Mouse (Mus musculus) kidney, embryonic 16.5 days (tissue): ENCODE data around the gene Muc2. TPM values are rescaled to one million over a fixed set of nuclear protein-coding genes. Genes with fewer than 3 reads are reported as not detected.

Source experiments
- ATAC-seq: fragments of 200-750 bp; cut with Nextera tagmentation; 2 replicates; pipeline ENCODE4 v1.8.0; 2017; ENCODE audit warnings: moderate TSS enrichment; ENCODE audit not compliant: low FRiP score, low TSS enrichment
- H3K27ac ChIP-seq: fragments of 300-500 bp; sonication (generic); 2 replicates; pipeline ENCODE4 v1.5.1; 2014; ENCODE audit warnings: low read length
- H3K27me3 ChIP-seq: fragments of 300-500 bp; sonication (generic); 2 replicates; pipeline ENCODE4 v1.6.1; 2014; ENCODE audit warnings: low read length, control low read depth, mixed read lengths; ENCODE audit not compliant: insufficient read depth
- H3K36me3 ChIP-seq: fragments of 300-500 bp; sonication (generic); 2 replicates; pipeline ENCODE4 v1.6.1; 2014; ENCODE audit warnings: low read length, control low read depth, mixed read lengths; ENCODE audit not compliant: insufficient read depth
- H3K4me1 ChIP-seq: fragments of 300-500 bp; sonication (generic); 2 replicates; pipeline ENCODE4 v1.6.1; 2014; ENCODE audit warnings: low read length, control low read depth, mixed read lengths; ENCODE audit not compliant: insufficient read depth
- H3K4me2 ChIP-seq: fragments of 300-500 bp; sonication (generic); replicated peaks from 2 replicates; pipeline ENCODE4 v1.6.1; 2014; ENCODE audit warnings: low read depth, low read length
- H3K4me3 ChIP-seq: fragments of 300-500 bp; sonication (generic); 2 replicates; pipeline ENCODE4 v1.5.1; 2014; ENCODE audit warnings: mild to moderate bottlenecking, low read length
- H3K9ac ChIP-seq: fragments of 300-500 bp; sonication (generic); replicated peaks from 2 replicates; pipeline ENCODE4 v1.6.1; 2014; ENCODE audit warnings: low read length
- H3K9me3 ChIP-seq: fragments of 300-500 bp; sonication (generic); 2 replicates; pipeline ENCODE4 v1.6.1; 2016; ENCODE audit warnings: low read length, control low read depth
- WGBS: fragments of 180-500 bp; shearing (Covaris S2); extraction: QIAGEN DNeasy Blood & Tissue Kit; methylation state at CpG from one replicate; pipeline ENCODE4 v1.1.7; 2014; 5-methylcytosine and 5-hydroxymethylcytosine counted together
- polyA plus RNA-seq: library from polyadenylated mRNA; unstranded; fragments of >200 nt; fragmentation: Nextera tagmentation; extraction: Ambion mirVana; gene quantifications from 2 replicates; pipeline ENCODE4 v1.2.1, GENCODE M21; 2015

Gene Muc2
- polyA plus RNA-seq, 1 experiment from 2014 or later: 0.45 TPM

GRCm38 (mm10) chr7:141794251-141794650 is 104.1 kb downstream of the Muc2 start:
- Histone ChIP-seq H3K4me2 (no peak overlapping the region), H3K9ac (no peak overlapping the region), H3K27ac (no peak overlapping the region), H3K4me3 (no peak overlapping the region), H3K27me3 (no peaks in the 10 kb centered on the region), H3K4me1 (no peaks in the 10 kb centered on the region), H3K36me3 (no peaks in the 10 kb centered on the region), H3K9me3 (peaks cover 11% of the 10 kb centered on the region)
- 82% methylated on average over 1 of the region's 1 CpGs for WGBS
- ATAC-seq: no peak

GRCm38 (mm10) chr7:141803206-141803605 is 113.1 kb downstream of the Muc2 start:
- no peak overlapping the region for H3K4me2 ChIP-seq
- no peak overlapping the region for H3K4me3 ChIP-seq
- H3K9me3 ChIP-seq: peaks cover 1% of the 10 kb centered on the region; the same call in 1 of the 2 replicates
- no peaks in the 10 kb centered on the region for H3K4me1 ChIP-seq
- H3K27me3 ChIP-seq: no peaks in the 10 kb centered on the region
- no peak for ATAC-seq
- no peaks in the 10 kb centered on the region for H3K36me3 ChIP-seq
- H3K9ac ChIP-seq: no peak overlapping the region
- WGBS: 78% methylated on average over 7 of the region's 7 CpGs
- no peak overlapping the region for H3K27ac ChIP-seq

Other genes starting within 250 kb of the Muc2 start
- 11.4 and 12.6 TPM in 2 replicates for gene Pidd1, start 246.3 kb upstream of the Muc2 start, polyA plus RNA-seq
- gene Rplp2, start 243.0 kb upstream of the Muc2 start, polyA plus RNA-seq: 1,055 and 1,146 TPM in 2 replicates
- gene Pnpla2, start 235.1 kb upstream of the Muc2 start, polyA plus RNA-seq: 47.0 and 51.5 TPM in 2 replicates
- 23.7 and 24.1 TPM in 2 replicates for gene Cracr2b, start 229.2 kb upstream of the Muc2 start, polyA plus RNA-seq
- gene Cd151, start 222.9 kb upstream of the Muc2 start, polyA plus RNA-seq: 48.4 and 54.3 TPM in 2 replicates
- 68.8 and 73.2 TPM in 2 replicates for gene Polr2l, start 215.2 kb upstream of the Muc2 start, polyA plus RNA-seq
- 105 and 110 TPM in 2 replicates for gene Tspan4, start 215.1 kb upstream of the Muc2 start, polyA plus RNA-seq
- gene Chid1, start 150.5 kb upstream of the Muc2 start, polyA plus RNA-seq: 47.7 and 50.5 TPM in 2 replicates
- gene Ap2a2, start 128.2 kb upstream of the Muc2 start, polyA plus RNA-seq: 99.4 and 100 TPM in 2 replicates
- gene Muc6, start 35.0 kb upstream of the Muc2 start, polyA plus RNA-seq: 0.24 and 0.26 TPM in 2 replicates
- not detected in 2 replicates for gene Muc5ac, start 98.6 kb downstream of the Muc2 start, polyA plus RNA-seq
- 0.02 TPM in 1 of 2 replicates, not detected in the other for gene Muc5b, start 148.7 kb downstream of the Muc2 start, polyA plus RNA-seq
- 52.6 and 53.3 TPM in 2 replicates for gene Tollip, start 228.2 kb downstream of the Muc2 start, polyA plus RNA-seq